Mouse (Mus musculus): ENCODE results near the gene Slc25a25.

Gene Slc25a25

GRCm38 (mm10) chr2:32459657-32460056, 8.4 kb upstream of the Slc25a25 start:
- DNase-seq (ENCODE audit: low spot score in 2 of 2): no peak

GRCm38 (mm10) chr2:32458300-32458699, 7.1 kb upstream of the Slc25a25 start:
- no peak for DNase-seq (ENCODE audit: low spot score in 2 of 2)

- no peak for DNase-seq (ENCODE audit: low spot score in 2 of 2)
Observed at GRCm38 (mm10) chr2:32455101-32455500, 3.9 kb upstream of the Slc25a25 start.

- no peak for DNase-seq (ENCODE audit: low spot score in 2 of 2)
Observed at GRCm38 (mm10) chr2:32454633-32455032, 3.4 kb upstream of the Slc25a25 start.

- DNase-seq (ENCODE audit: low spot score in 2 of 2): no peak
Observed at GRCm38 (mm10) chr2:32453641-32454303, 2.5 kb upstream of the Slc25a25 start.

- no peak for DNase-seq (ENCODE audit: low spot score in 2 of 2)
Observed at GRCm38 (mm10) chr2:32452441-32452971, 1.3 kb upstream of the Slc25a25 start.

GRCm38 (mm10) chr2:32451870-32452372, 676 bp upstream of the Slc25a25 start:
- DNase-seq (ENCODE audit: low spot score in 2 of 2): peak; percentile 98 to 99

GRCm38 (mm10) chr2:32449761-32450754, 1.2 kb downstream of the Slc25a25 start, which contains the start of gene Naif1:
Naif1 (plus strand) TSS chr2:32450457.
- DNase-seq (ENCODE audit: low spot score in 2 of 2): peak; percentile 34 to 53

GRCm38 (mm10) chr2:32448480-32448879, 2.8 kb downstream of the Slc25a25 start:
- no peak for DNase-seq (ENCODE audit: low spot score in 2 of 2)

GRCm38 (mm10) chr2:32447264-32447936, 3.8 kb downstream of the Slc25a25 start:
- peak; percentile 54 to 60 for DNase-seq (ENCODE audit: low spot score in 2 of 2)

GRCm38 (mm10) chr2:32445535-32445934, 5.7 kb downstream of the Slc25a25 start:
- no peak for DNase-seq (ENCODE audit: low spot score in 2 of 2)

GRCm38 (mm10) chr2:32441550-32441949, 9.7 kb downstream of the Slc25a25 start:
- DNase-seq (ENCODE audit: low spot score in 2 of 2): no peak

GRCm38 (mm10) chr2:32440632-32441031, 10.6 kb downstream of the Slc25a25 start:
- DNase-seq (ENCODE audit: low spot score in 2 of 2): no peak

- DNase-seq (ENCODE audit: low spot score in 2 of 2): no peak
Observed at GRCm38 (mm10) chr2:32440164-32440563, 11.1 kb downstream of the Slc25a25 start.

- DNase-seq (ENCODE audit: low spot score in 2 of 2): no peak
Observed at GRCm38 (mm10) chr2:32439177-32439576, 12.1 kb downstream of the Slc25a25 start.

GRCm38 (mm10) chr2:32438733-32439132, 12.5 kb downstream of the Slc25a25 start:
- no peak for DNase-seq (ENCODE audit: low spot score in 2 of 2)

GRCm38 (mm10) chr2:32437612-32438166, 13.6 kb downstream of the Slc25a25 start:
- no peak for DNase-seq (ENCODE audit: low spot score in 2 of 2)

GRCm38 (mm10) chr2:32436686-32437372, 14.4 kb downstream of the Slc25a25 start:
- no peak for DNase-seq (ENCODE audit: low spot score in 2 of 2)

GRCm38 (mm10) chr2:32430701-32431676, 20.3 kb downstream of the Slc25a25 start:
- DNase-seq (ENCODE audit: low spot score in 2 of 2): peak; percentile 84 to 93

All from frontal cortex, postnatal 36 days (tissue).